Mouse (Mus musculus) liver, embryonic 13.5 days (tissue): Measurements from ENCODE around the gene Ptpn20. TPM values are rescaled to one million over a fixed set of nuclear protein-coding genes. Genes with fewer than 3 reads are reported as not detected.

ENCODE experiments used
- ATAC-seq: fragments of 200-750 bp; cut with Nextera tagmentation; 2 replicates; pipeline ENCODE4 v1.8.0; 2017; ENCODE audit warnings: low read depth, mild to moderate bottlenecking, moderate number of reproducible peaks, moderate library complexity
- DNase-seq: peaks from one replicate; pipeline ENCODE4 v3.0.0; 2022
- H3K27ac ChIP-seq: fragments of 300-500 bp; sonication (generic); 2 replicates; pipeline ENCODE4 v1.5.1; 2015; ENCODE audit warnings: moderate library complexity, mild to moderate bottlenecking, inconsistent platforms
- H3K27me3 ChIP-seq: fragments of 300-500 bp; sonication (generic); 2 replicates; pipeline ENCODE4 v1.6.1; 2015; ENCODE audit warnings: mild to moderate bottlenecking, inconsistent platforms
- H3K36me3 ChIP-seq: fragments of 300-500 bp; sonication (generic); 2 replicates; pipeline ENCODE4 v1.6.1; 2015; ENCODE audit warnings: mild to moderate bottlenecking, inconsistent platforms
- H3K4me1 ChIP-seq: fragments of 300-500 bp; sonication (generic); replicated peaks from 2 replicates; pipeline ENCODE4 v1.6.1; 2015; ENCODE audit warnings: inconsistent platforms
- H3K4me2 ChIP-seq: fragments of 300-500 bp; sonication (generic); 2 replicates; pipeline ENCODE4 v1.6.1; 2015; ENCODE audit warnings: inconsistent platforms, mild to moderate bottlenecking, moderate library complexity
- H3K4me3 ChIP-seq: fragments of 300-500 bp; sonication (generic); replicated peaks from 2 replicates; pipeline ENCODE4 v1.5.1; 2015; ENCODE audit warnings: mild to moderate bottlenecking, inconsistent platforms
- H3K9ac ChIP-seq: fragments of 300-500 bp; sonication (generic); 2 replicates; pipeline ENCODE4 v1.6.1; 2015; ENCODE audit warnings: mild to moderate bottlenecking, inconsistent platforms
- H3K9me3 ChIP-seq: fragments of 300-500 bp; sonication (generic); replicated peaks from 2 replicates; pipeline ENCODE4 v1.6.1; 2016; ENCODE audit warnings: inconsistent platforms
- WGBS: fragments of 180-500 bp; shearing (Covaris S2); methylation state at CpG from one replicate; pipeline ENCODE4 v1.1.7; 2015; ENCODE audit not compliant: insufficient replicate concordance; 5-methylcytosine and 5-hydroxymethylcytosine counted together
- polyA plus RNA-seq: library from polyadenylated mRNA; unstranded; fragments of >200 nt; fragmentation: Nextera tagmentation; extraction: Ambion mirVana; gene quantifications from 2 replicates; pipeline ENCODE4 v1.2.1, GENCODE M21; 2015

Gene Ptpn20
- 0.08 and 0.09 TPM in 2 replicates for polyA plus RNA-seq

DNA sequence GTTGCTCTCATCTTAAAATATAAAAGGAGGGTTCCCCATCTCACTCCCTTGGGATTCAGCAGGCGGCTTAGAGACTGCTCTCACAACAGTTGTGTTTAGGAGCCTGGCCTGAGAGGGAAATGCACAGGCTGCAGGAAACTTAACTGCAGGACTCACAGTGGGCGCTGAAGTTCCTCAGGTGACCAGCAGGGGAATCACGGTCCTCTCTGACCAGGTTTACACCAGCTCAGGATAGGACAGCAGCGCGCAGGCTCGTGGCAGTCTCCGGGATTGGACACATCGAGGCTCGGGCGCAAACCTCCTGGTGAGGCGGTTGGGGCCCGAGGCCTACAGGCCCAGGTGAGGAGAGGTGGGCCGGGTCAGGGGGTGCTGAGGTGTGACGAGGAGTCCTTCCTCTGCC is at the start of gene Ptpn20:
TSS of gene Ptpn20 (plus strand) at position 257 of the 400 bp plus-strand sequence.
- Histone ChIP-seq H3K36me3 (no peaks in the 10 kb centered on the region), H3K27me3 (no peaks in the 10 kb centered on the region), H3K4me3 (no peak within 1 kb of the TSS), H3K4me2 (no peak within 1 kb of the TSS), H3K9ac (no peak within 1 kb of the TSS), H3K9me3 (no peaks in the 10 kb centered on the region), H3K4me1 (no peaks in the 10 kb centered on the region), H3K27ac (no peak within 1 kb of the TSS)
- DNase-seq (no peak), ATAC-seq (no peak)
- WGBS = 50% methylated on average over 14 of the region's 14 CpGs

- Histone ChIP-seq H3K4me1 (no peaks in the 10 kb centered on the region), H3K27me3 (no peaks in the 10 kb centered on the region), H3K4me2 (no peak overlapping the region), H3K27ac (no peak overlapping the region), H3K4me3 (no peak overlapping the region), H3K9me3 (no peaks in the 10 kb centered on the region), H3K36me3 (no peaks in the 10 kb centered on the region), H3K9ac (no peak overlapping the region)
- 71% methylated on average over 7 of the region's 7 CpGs for WGBS
- DNase-seq = no peak
- no peak for ATAC-seq
These were observed 49.3 kb upstream of the Ptpn20 start for GRCm38 (mm10) chr14:33539559-33540167.

DNA sequence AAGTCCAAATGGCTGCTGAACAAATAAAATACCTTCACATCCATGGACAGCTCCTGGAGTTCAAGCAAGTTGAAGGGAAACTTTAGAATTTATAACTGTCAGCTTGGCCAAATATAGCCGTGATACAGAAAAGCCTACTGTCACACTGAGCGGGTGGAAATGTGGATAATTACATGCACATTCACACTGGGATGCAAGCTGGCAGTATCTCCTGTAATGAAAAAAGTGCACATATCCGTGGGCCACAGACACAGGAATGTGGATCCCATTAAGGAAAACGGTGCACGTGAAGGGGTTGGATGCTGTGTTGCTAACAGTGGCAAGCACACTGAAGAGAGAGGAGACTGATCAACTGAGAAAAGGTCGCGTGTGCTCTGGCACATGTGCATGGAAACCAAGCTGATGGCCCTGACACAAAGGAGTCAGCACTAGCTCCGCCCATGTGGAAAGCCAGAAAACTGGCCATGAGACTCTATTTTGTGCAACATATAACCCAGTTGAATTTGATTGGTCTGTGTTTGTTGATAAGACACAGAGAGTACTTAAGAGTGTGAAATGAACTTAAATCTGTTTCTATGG is 43.4 kb upstream of the Ptpn20 start:
- Histone ChIP-seq H3K4me1 (no peaks in the 10 kb centered on the region), H3K9ac (no peak overlapping the region), H3K4me2 (no peak overlapping the region), H3K4me3 (no peak overlapping the region), H3K9me3 (no peaks in the 10 kb centered on the region), H3K27ac (no peak overlapping the region), H3K36me3 (no peaks in the 10 kb centered on the region), H3K27me3 (no peaks in the 10 kb centered on the region)
- WGBS = 70% methylated on average over 8 of the region's 8 CpGs
- DNase-seq = no peak
- ATAC-seq = no peak

- no peaks in the 10 kb centered on the region for H3K36me3 ChIP-seq
- no peaks in the 10 kb centered on the region for H3K4me1 ChIP-seq
- H3K27ac ChIP-seq = no peak overlapping the region
- no peak overlapping the region for H3K4me3 ChIP-seq
- ATAC-seq (no peak), DNase-seq (no peak)
- no peaks in the 10 kb centered on the region for H3K27me3 ChIP-seq
- 48% methylated on average over 3 of the region's 3 CpGs for WGBS
- H3K4me2 ChIP-seq = no peak overlapping the region
- no peak overlapping the region for H3K9ac ChIP-seq
- no peaks in the 10 kb centered on the region for H3K9me3 ChIP-seq
These were observed 40.4 kb upstream of the Ptpn20 start for GRCm38 (mm10) chr14:33548650-33549049.

GRCm38 (mm10) chr14:33549856-33550255 is 39.2 kb upstream of the Ptpn20 start:
- 56% methylated on average over 6 of the region's 6 CpGs for WGBS
- no peaks in the 10 kb centered on the region for H3K36me3 ChIP-seq
- H3K4me1 ChIP-seq = no peaks in the 10 kb centered on the region

GRCm38 (mm10) chr14:33570737-33571136 is 18.3 kb upstream of the Ptpn20 start:
- Histone ChIP-seq H3K4me2 (no peak overlapping the region), H3K9me3 (no peaks in the 10 kb centered on the region), H3K27me3 (no peaks in the 10 kb centered on the region), H3K36me3 (no peaks in the 10 kb centered on the region), H3K4me3 (no peak overlapping the region), H3K9ac (no peak overlapping the region), H3K27ac (no peak overlapping the region), H3K4me1 (no peaks in the 10 kb centered on the region)
- WGBS = 44% methylated on average over 6 of the region's 6 CpGs
- no peak for ATAC-seq
- no peak for DNase-seq

More at GRCm38 (mm10) chr14:33549856-33550255, 39.2 kb upstream of the Ptpn20 start:
- H3K27ac ChIP-seq = no peak overlapping the region
- DNase-seq (no peak), ATAC-seq (no peak)
- H3K9me3 ChIP-seq = no peaks in the 10 kb centered on the region
- no peak overlapping the region for H3K9ac ChIP-seq
- H3K4me2 ChIP-seq = no peak overlapping the region
- H3K4me3 ChIP-seq = no peak overlapping the region
- H3K27me3 ChIP-seq = no peaks in the 10 kb centered on the region

DNA sequence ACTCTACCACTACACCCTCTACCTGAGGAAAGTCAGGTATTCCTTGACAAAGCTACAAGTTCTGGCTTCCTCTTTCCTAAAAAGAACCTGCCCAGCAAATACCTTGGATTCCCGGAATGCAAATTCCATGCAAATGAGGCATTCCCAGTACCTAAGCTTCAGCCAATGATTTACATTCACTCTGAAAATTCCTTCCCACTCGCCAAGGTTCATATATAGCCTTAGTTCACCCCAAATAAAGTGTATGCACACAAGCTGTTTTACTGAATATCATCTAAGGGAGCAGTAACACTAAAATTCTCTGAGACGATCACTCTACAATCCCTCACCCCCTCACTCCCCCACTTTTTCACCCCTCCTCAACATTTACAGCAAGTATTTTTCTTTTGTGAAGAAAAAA is 15.4 kb upstream of the Ptpn20 start:
- Histone ChIP-seq H3K4me1 (no peaks in the 10 kb centered on the region), H3K36me3 (no peaks in the 10 kb centered on the region), H3K27me3 (no peaks in the 10 kb centered on the region), H3K4me3 (no peak overlapping the region), H3K9ac (no peak overlapping the region), H3K27ac (no peak overlapping the region), H3K9me3 (no peaks in the 10 kb centered on the region), H3K4me2 (no peak overlapping the region)
- no peak for ATAC-seq
- DNase-seq = no peak
- WGBS = 51% methylated on average over 3 of the region's 3 CpGs

GRCm38 (mm10) chr14:33579771-33580484 is 9.1 kb upstream of the Ptpn20 start:
- DNase-seq (no peak), ATAC-seq (no peak)
- no peak overlapping the region for H3K27ac ChIP-seq
- no peaks in the 10 kb centered on the region for H3K27me3 ChIP-seq
- WGBS = 51% methylated on average over 7 of the region's 7 CpGs
- H3K36me3 ChIP-seq = no peaks in the 10 kb centered on the region
- H3K9me3 ChIP-seq = no peaks in the 10 kb centered on the region
- H3K4me1 ChIP-seq = no peaks in the 10 kb centered on the region
- H3K4me3 ChIP-seq = no peak overlapping the region
- H3K4me2 ChIP-seq = no peak overlapping the region
- H3K9ac ChIP-seq = no peak overlapping the region

- DNase-seq = no peak
- no peak for ATAC-seq
- H3K9ac ChIP-seq = no peak overlapping the region
- H3K9me3 ChIP-seq = no peaks in the 10 kb centered on the region
- no peaks in the 10 kb centered on the region for H3K27me3 ChIP-seq
- H3K4me2 ChIP-seq = no peak overlapping the region
- no peaks in the 10 kb centered on the region for H3K4me1 ChIP-seq
- no peaks in the 10 kb centered on the region for H3K36me3 ChIP-seq
- H3K27ac ChIP-seq = no peak overlapping the region
- H3K4me3 ChIP-seq = no peak overlapping the region
- 76% methylated on average over 9 of the region's 9 CpGs for WGBS
These were observed 9.5 kb downstream of the Ptpn20 start for GRCm38 (mm10) chr14:33598376-33599130.

DNA sequence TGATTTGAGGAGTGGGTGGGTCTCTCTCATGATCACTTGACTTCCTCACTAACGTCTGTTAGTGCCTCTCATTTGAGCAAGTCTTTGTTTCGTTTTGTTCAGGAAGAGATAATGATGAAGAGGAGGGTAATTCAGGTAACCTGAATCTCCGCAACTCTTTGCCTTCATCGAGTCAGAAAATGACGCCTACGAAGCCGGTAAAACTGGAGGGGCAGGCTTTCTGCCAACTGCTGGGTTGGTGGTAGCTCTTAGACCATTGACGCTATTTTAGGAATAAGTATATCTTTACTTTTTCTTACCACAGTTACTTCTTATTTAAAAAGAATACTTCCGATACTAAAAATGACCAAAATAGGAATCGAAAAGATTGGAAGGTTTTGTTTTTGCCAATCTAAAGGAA is 18.4 kb downstream of the Ptpn20 start:
- 68% methylated on average over 10 of the region's 10 CpGs for WGBS
- Histone ChIP-seq H3K9ac (no peak overlapping the region), H3K27me3 (no peaks in the 10 kb centered on the region), H3K27ac (no peak overlapping the region), H3K4me3 (no peak overlapping the region), H3K4me2 (no peak overlapping the region), H3K4me1 (no peaks in the 10 kb centered on the region), H3K9me3 (no peaks in the 10 kb centered on the region), H3K36me3 (no peaks in the 10 kb centered on the region)
- ATAC-seq = no peak
- DNase-seq = no peak

DNA sequence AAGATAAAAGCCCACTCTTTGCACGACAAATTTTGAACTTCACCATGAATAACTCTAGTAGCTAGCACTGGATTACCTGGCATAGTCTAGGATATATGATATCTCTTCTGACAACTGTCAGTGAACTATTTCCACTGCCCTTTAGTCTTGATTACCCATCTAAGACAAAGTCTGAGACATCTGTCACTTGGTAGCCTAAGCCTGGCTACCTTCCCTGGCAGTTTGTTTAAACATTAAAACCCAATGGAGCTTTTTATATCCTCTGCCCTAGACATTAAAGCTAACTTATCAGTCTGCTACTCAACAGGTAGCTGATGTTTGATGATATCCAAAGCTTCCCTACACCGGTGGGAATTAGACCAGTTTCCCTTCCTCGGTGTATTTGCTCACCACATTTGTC is 36.0 kb downstream of the Ptpn20 start:
- Histone ChIP-seq H3K27ac (no peak overlapping the region), H3K4me1 (no peaks in the 10 kb centered on the region)
- 67% methylated on average over 3 of the region's 3 CpGs for WGBS

More for the DNA sequence above, 36.0 kb downstream of the Ptpn20 start:
- H3K4me2 ChIP-seq = no peak overlapping the region
- no peak overlapping the region for H3K9ac ChIP-seq
- DNase-seq = no peak
- no peak overlapping the region for H3K4me3 ChIP-seq
- H3K27me3 ChIP-seq = no peaks in the 10 kb centered on the region
- H3K36me3 ChIP-seq = no peaks in the 10 kb centered on the region
- no peak for ATAC-seq
- H3K9me3 ChIP-seq = no peaks in the 10 kb centered on the region
